Mouse (Mus musculus) right cerebral cortex, postnatal 25 days (tissue): ENCODE results near the gene Nid2.

ENCODE experiments used
- DNase-seq: peaks from one replicate; pipeline ENCODE4 v3.0.0; 2022

Nid2 gene

DNA sequence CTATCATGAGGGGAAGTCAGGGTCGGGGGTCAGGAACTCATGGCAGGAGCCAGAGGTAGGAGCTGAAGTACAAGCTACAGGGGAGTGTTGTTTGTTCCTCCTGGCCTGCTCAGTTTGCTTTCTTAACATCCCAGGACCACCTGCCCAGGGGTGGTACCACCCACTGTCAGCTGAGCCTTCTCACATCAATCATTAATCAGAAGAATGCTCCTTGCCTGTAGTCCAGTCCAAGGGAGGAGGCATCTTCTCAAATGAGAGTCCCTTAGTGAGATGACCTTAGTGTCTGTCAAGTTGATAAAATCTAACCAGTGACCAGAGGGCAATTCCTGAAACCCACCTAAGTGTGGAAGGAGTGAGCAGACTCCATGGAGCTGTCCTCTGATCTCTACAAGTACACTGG is 37.4 kb downstream of the Nid2 start:
- no peak for DNase-seq

GRCm38 (mm10) chr14:19794881-19795280 is 43.8 kb downstream of the Nid2 start:
- no peak for DNase-seq

DNA sequence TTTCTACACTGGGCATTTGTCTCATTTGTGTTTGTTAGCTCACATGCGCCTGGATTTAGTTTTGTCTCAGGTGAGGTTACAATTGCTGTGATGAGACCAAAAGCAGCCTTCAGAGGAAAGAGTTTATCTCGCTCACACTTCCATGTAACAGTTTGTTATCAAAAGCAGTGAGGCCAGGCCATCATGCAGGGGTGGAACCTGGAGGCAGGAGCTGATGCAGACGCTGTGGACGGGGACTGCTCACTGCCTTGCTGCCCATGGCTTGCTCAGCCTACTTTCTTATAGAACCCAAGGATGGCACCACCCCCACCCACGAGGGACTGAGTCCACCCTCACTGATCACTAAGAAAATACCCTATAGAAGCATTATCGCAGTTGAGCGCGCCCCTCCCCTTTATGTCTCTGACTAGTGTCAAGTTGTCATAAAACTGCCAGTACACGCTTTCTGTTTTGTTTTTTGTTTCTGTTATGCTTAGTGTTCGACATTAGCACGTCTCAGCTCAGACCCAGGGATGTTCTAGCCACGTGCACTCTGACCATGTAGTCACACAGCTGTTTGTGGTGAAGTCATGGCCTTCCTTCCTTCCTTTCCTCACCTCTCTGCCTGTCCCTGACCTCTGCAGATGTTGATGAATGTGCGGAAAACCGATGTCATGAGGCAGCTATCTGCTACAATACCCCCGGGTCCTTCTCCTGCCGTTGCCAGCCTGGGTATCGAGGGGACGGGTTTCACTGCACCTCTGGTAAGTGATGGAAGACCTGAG is 45.7 kb downstream of the Nid2 start:
- no peak for DNase-seq

- DNase-seq, result no peak
Observed at GRCm38 (mm10) chr14:19800485-19800884, 49.4 kb downstream of the Nid2 start.

DNA sequence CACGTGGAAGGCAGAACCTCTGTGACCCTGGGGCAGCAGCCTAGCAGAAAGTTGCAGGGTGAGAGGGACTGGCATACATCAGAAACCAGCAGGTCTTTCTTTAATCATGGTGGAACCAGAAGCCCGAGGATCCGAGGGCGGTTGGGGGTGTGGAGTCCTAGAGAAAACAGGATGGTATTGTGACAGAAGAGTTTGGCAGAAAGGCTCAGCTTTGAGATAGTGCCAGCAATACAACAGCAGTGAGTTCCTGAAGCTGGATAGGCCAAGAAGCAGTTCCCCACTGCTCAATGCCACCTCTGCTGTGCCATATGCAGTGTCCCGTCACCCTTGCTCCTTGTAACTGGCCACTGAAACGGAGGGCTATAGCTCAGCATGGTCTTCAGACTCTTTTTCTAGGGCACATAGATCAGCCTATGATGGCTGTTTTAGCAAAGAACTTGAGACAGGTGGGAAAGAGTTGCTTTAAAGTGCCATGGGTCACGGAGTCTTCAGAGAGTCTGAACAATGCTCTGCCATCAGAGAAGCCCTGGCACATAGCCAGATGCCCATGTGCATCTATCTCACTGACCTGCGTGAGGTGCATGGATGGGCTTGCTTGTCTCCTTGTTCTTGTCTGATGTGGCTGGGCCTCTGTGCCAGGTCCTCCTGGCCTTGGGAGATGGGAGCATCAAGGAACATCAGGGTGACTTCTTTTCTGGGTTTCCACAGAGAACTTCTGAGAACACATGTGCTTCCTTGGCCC is 50.6 kb downstream of the Nid2 start:
- no peak for DNase-seq

- DNase-seq, result no peak
Observed at GRCm38 (mm10) chr14:19803222-19803621, 52.2 kb downstream of the Nid2 start.

DNA sequence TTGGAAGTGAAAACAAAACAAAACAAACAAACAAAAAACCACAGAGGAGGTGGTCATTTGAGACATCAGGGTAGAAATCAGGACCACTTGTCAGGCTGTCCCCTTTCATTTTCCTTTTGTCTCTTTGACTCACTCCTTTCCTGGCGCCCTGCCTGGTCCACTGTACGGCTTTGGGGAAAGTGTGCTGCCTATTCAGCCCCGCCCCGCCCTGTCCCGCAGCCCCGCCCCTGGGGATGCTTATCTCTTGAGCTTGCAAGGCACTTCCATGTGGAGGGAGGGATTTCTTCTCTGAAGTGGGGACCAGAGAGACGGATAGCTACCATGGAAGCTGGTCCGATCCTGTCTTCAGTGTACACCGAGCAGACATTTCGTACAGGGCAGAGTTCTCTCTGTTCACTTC is 52.6 kb downstream of the Nid2 start:
- DNase-seq, result no peak

GRCm38 (mm10) chr14:19807339-19807738 is 56.3 kb downstream of the Nid2 start:
- no peak for DNase-seq

- no peak for DNase-seq
Observed at GRCm38 (mm10) chr14:19807858-19808257, 56.8 kb downstream of the Nid2 start.

DNA sequence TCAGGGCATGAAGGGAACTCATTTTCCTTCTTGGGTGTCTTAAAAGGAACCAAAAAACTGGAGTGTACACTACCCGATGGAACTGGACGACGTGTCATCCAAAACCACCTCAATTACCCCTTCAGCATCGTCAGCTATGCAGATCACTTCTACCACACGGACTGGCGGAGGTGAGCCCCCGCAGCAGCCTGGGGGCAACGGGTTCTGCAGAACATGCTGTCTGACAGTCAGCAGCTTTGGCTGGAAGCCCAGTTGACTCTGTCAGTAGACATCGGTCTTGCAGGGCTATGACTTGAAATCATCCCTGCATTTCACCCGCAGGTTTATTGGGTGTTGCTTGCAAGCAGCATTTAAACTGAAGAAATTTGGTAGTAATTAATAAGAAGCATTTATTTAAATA is 58.9 kb downstream of the Nid2 start:
- no peak for DNase-seq

DNA sequence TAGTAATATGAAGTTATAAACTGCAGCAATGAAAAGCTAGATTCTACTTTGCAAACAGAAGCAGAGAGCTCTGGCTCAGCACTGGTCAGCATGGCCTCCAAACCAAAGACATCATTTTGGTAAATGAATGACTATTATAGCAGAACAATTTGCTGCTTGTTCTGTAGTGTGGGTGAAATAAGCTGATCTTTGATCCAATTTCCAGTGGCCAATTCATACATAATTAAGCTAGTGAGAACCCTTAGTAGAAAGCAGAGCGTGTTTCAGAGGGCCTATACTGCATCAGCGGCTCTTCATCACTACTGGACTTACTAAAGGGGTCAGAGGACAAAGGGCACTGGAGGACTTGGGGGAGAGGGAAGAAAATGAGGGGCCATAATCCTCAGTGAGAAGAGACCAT is 62.0 kb downstream of the Nid2 start:
- DNase-seq, result no peak

GRCm38 (mm10) chr14:19817949-19818348 is 66.9 kb downstream of the Nid2 start:
- peak; percentile 60 for DNase-seq

DNA sequence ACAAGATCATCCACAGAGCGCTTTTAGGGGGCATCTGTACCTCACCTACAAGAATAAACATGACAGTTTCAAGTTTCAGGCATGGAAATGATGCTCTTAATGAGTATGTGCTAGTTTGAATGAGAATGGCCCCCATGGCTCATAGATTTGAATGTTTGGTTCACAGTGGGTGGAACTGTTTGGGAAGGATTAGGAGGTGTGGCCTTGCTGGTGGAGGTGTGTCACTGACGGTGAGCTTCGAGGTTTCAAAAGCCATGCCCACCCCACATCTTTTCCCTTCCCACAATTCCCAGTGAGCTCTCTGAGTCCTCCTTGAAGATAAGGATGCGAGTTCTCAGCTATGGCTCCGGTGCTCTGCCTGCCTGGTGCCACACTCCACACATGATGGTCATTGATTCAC is 70.6 kb downstream of the Nid2 start:
- no peak for DNase-seq

DNA sequence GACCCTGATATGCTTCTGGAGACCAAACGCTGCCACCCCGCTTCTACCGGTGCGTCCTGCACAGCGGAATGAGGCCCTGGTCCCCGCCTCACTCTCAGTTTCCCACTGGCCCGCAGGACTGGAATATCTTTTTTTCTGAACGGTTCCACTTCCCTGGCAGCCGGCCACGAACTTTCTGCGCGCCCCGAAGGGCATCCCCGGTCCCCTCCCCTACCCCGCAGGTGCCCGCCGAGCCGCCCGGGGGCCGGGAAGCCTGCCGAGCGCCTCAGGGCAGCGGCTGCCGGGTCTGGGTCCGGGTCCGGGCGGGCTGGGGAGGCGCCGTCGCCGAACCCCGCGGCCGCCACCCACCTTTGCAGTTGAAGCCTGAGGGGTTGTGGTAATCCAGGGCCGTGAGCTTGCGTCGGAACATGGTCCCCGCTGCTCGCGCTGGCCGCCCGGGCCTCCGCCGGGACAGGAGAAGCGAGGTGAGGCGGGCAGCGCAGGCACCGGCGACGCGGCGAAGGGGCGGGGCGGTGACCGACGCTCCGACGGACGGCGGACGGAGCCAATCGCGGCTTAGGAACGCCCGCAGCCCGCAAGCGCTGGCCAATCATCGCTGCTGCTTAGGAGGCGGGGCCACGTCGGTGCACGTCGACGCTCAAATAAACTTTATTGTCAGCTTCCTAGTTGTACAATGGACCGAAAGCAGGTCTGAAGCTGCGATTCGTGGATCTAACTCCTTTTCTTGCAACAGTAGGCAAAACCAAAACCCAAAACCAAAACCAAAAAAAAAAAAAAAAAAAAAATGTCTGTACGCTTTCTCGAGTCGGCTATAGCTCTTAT is 72.5 kb downstream of the Nid2 start, which contains the start of gene Rtraf:
Gene Rtraf (minus strand): TSS at position 504 of the 822 bp plus-strand sequence.
- peak; percentile 91 for DNase-seq

DNA sequence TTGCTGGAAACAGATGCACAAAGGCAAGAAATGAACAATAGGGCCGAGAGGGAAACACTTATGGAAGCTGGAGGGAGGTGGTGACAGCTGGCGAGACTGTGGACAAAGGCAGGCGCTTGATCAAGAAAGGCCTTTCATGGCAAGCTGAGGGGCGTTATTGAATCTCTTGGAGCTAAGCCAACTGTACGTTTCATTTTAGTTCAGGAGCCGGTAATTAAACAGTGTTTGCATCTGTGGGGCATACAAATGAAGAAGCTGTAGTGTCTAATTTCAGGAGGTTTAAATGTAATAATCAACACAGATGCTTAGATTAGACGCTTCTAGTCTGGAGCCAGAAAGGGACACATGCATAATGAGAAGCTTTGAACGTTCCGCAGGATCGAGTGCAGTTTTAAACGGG is 74.4 kb downstream of the Nid2 start:
- DNase-seq, result no peak

DNA sequence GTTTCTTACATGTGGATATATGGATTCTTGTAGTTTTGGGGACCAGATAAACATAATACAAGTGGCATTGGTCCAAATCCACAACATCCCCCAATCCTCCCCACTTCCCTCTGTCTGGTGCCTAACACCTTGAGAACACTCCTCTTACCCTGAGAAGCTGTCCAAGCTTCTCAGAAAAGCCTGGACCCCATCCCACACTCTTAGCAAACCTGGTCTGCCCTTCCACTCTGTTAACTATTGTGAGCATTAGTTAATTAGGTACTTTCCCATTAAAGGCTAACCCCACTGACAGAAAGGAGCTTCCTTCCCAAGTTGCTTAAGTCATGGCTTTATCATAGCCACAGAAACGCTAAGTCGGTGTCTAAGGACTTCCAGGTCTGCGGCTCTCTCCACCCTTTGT is 85.2 kb downstream of the Nid2 start:
- no peak for DNase-seq

- peak; percentile 58 for DNase-seq
Observed at GRCm38 (mm10) chr14:19839600-19840332, 88.7 kb downstream of the Nid2 start.

GRCm38 (mm10) chr14:19853471-19853870 is 102.4 kb downstream of the Nid2 start:
- DNase-seq, result no peak

DNA sequence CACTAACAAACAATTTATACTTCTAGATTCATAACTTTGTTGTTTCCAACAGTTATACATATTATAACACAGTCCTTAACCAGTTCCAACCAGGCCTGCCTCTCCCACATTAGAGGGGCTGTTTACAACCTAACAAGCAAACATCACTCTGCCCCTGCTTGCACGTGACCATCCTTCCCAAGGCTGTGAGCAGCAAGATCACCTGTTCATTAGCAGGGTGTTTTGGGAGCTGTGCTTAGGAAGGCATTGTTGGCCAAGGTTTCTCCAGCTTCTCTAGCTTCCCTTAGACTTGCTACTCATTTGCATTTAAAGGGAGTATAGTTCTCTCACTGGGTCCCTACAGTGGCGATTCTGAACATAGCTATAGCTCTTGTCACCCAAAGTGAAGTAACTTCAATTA is 107.2 kb downstream of the Nid2 start:
- no peak for DNase-seq

DNA sequence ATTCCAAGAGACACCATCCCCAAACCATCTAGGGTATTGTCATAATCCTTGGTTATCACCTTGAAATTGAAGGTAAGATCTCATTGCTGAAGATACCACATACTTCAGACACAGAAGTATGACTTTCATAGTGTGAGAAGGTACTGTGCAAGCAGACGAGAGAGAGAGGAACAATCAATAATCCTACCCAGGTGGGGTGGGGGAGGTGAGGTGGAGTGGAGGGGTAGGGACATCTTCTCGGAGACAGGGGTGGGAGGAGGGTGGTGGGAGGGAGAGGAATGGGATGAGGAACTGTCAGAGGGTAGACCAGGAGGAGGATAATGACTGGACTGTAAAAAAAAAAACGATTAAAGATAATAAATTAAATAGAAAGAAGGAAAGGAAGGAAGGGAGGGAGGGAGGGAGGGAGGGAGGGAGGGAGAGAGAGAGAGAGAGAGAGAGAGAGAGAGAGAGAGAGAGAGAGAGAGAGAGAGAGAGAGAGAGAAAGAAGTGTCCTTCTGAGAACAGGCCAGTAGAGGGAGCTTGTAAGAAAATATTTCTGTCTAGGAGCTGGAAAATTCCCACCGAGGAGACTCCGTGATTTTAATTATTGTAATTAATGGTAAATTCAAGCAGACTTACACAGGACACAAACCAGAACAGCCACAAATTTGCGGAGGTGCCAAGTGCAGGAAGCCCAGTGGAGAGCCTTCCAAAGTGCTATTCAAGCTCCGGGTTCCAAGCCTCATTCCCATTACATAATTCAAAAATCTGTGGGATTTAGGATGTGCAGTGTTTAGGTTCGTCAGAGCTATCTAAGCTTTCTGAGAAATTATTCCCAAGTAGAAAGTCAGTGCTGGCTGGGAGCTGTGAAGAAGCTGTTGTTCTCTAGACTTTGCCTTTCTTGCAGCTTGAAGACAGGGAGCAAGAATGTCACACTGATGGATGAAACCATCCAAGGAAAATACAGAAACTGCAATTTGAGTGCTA is 108.0 kb downstream of the Nid2 start:
- DNase-seq, result peak; percentile 41

GRCm38 (mm10) chr14:19860281-19860680 is 109.2 kb downstream of the Nid2 start:
- DNase-seq, result no peak
